In genomic region chr16:45927601-45928000, GRCm38 (mm10) we compare ENCODE assay signal across 17 mouse cellular contexts. TPM values are rescaled to one million over a fixed set of nuclear protein-coding genes. Genes with fewer than 3 reads are reported as not detected.
DNase-seq lines count a peak whose midpoint lies in the region; ATAC-seq and TF ChIP-seq lines count a peak whose summit lies in the region.
"Had no signal": no experiment of that assay in that cellular context is flagged by ENCODE, and none has a peak within 500 bp of the region (broad histone marks: within the 10 kb centered on the region; RNA-seq: fewer than 3 reads in every experiment).

No protein-coding gene starts in this region.

- DNase-seq in heart, adult 8-10 months (ENCODE audit: low spot score): peak; percentile 24
- DNase-seq in embryo, embryonic 11 days: peak; percentile 27
- no peak for DNase-seq in liver, embryonic 14.5 days (ENCODE audit: low read depth in 3 of 3, low spot score in 3 of 3)
- DNase-seq in lung, postnatal 4 days: peak; percentile 50 to 61
- no peak for DNase-seq in kidney, adult 18-20 months
- no peak for DNase-seq in cerebellum, postnatal 14 days
- DNase-seq in right cerebral cortex, postnatal 14 days: no peak
- DNase-seq: cerebellum, adult 18-20 months; right cerebral cortex, adult 18-20 months; thymus, postnatal 14 days had no signal

- peaks cover 13% of the 10 kb centered on the region for H3K4me1 ChIP-seq in heart, embryonic 11.5 days (ENCODE audit: control insufficient read depth, insufficient read depth, low read length)
- peaks cover 0 to 14% of the 10 kb centered on the region in 2 experiments; a peak in 2 of 4 replicates for H3K4me1 ChIP-seq in liver, embryonic 14.5 days (replicated peaks; ENCODE audit: control insufficient read depth in 2 of 2, insufficient read depth in 2 of 2, low read length in 1 of 2)
- H3K4me1 ChIP-seq: forebrain, embryonic 13.5 days; midbrain, embryonic 12.5 days had no signal

- no peak overlapping the region for H3K4me2 ChIP-seq in heart, embryonic 11.5 days
- H3K4me2 ChIP-seq in liver, embryonic 14.5 days (ENCODE audit: low read depth): no peak overlapping the region
- H3K4me2 ChIP-seq: forebrain, embryonic 13.5 days; heart, embryonic 15.5 days; hindbrain, embryonic 14.5 days; midbrain, embryonic 12.5 days; neural tube, embryonic 15.5 days had no signal

- WGBS in heart, embryonic 11.5 days (ENCODE audit: insufficient replicate concordance): 22% methylated on average over 3 of the region's 3 CpGs
- 38% methylated on average over 3 of the region's 3 CpGs for WGBS in liver, embryonic 14.5 days (ENCODE audit: insufficient replicate concordance)

- no peak overlapping the region for H3K27ac ChIP-seq in heart, embryonic 11.5 days (ENCODE audit: low read depth, low read length)
- H3K27ac ChIP-seq in liver, embryonic 14.5 days: no peak overlapping the region
- H3K27ac ChIP-seq: forebrain, embryonic 13.5 days; heart, embryonic 15.5 days; hindbrain, embryonic 14.5 days; midbrain, embryonic 12.5 days; neural tube, embryonic 15.5 days had no signal

- no peaks in the 10 kb centered on the region for H3K36me3 ChIP-seq in heart, embryonic 11.5 days (ENCODE audit: control insufficient read depth, insufficient read depth, low read length)
- H3K36me3 ChIP-seq in liver, embryonic 14.5 days (replicated peaks; ENCODE audit: control insufficient read depth, insufficient read depth, low read depth): no peaks in the 10 kb centered on the region
- H3K36me3 ChIP-seq: heart, embryonic 15.5 days; midbrain, embryonic 12.5 days; neural tube, embryonic 15.5 days had no signal

- H3K9ac ChIP-seq in heart, embryonic 11.5 days (ENCODE audit: low read depth, low read length): no peak overlapping the region
- no peak overlapping the region for H3K9ac ChIP-seq in liver, embryonic 14.5 days (replicated peaks)
- H3K9ac ChIP-seq: forebrain, embryonic 13.5 days; heart, embryonic 15.5 days; hindbrain, embryonic 14.5 days; midbrain, embryonic 12.5 days; neural tube, embryonic 15.5 days had no signal

- no peak for TF ChIP-seq EP300 in liver, embryonic 14.5 days (IDR thresholded peaks at IDR 0.05; ENCODE audit: low read depth)

- no peak for TF ChIP-seq CTCF in liver, embryonic 14.5 days (IDR thresholded peaks at IDR 0.05; ENCODE audit: low read depth)

- no peaks in the 10 kb centered on the region for H3K9me3 ChIP-seq in heart, embryonic 11.5 days (replicated peaks; ENCODE audit: control insufficient read depth, low read length)
- no peaks in the 10 kb centered on the region for H3K9me3 ChIP-seq in liver, embryonic 14.5 days (ENCODE audit: control insufficient read depth, low read length)
- H3K9me3 ChIP-seq: forebrain, embryonic 13.5 days; heart, embryonic 15.5 days; midbrain, embryonic 12.5 days; neural tube, embryonic 15.5 days had no signal

- no peak for ATAC-seq in heart, embryonic 11.5 days (replicated peaks; ENCODE audit: insufficient number of reproducible peaks, low FRiP score, low TSS enrichment)
- ATAC-seq in liver, embryonic 14.5 days (ENCODE audit: insufficient read depth): 0 out of 2 replicates have a peak, but pooled peaks have one; percentile 13
- ATAC-seq: CD4-positive, CD25-positive, alpha-beta regulatory T cell, adult 4 months; forebrain, embryonic 13.5 days had no signal

- no peak overlapping the region for H3K4me3 ChIP-seq in heart, embryonic 11.5 days (ENCODE audit: low read depth, low read length)
- H3K4me3 ChIP-seq in liver, embryonic 14.5 days (ENCODE audit: insufficient read depth in 1 of 2, low read depth in 2 of 2, low read length in 2 of 2): no peak overlapping the region
- H3K4me3 ChIP-seq: forebrain, embryonic 13.5 days; heart, embryonic 15.5 days; midbrain, embryonic 12.5 days; neural tube, embryonic 15.5 days had no signal

- no peaks in the 10 kb centered on the region for H3K27me3 ChIP-seq in heart, embryonic 11.5 days (ENCODE audit: control insufficient read depth, insufficient read depth, low read length)
- no peaks in the 10 kb centered on the region for H3K27me3 ChIP-seq in liver, embryonic 14.5 days (ENCODE audit: control insufficient read depth, insufficient read depth, low read length)
- H3K27me3 ChIP-seq: forebrain, embryonic 13.5 days; heart, embryonic 15.5 days; midbrain, embryonic 12.5 days; neural tube, embryonic 15.5 days had no signal

RNA-seq across cellular contexts. Expression of gene Phldb2, which starts 25.8 kb away (rescaled TPM):
- 10 to 100 TPM; 11.3 to 12.6 (median 11.8) TPM for total RNA-seq in heart, adult 8-10 months (2022)
- polyA plus RNA-seq in heart, embryonic 11.5 days (2014; fragmentation: Nextera tagmentation; extraction: Ambion mirVana): 37.3 and 38.2 TPM in 2 replicates
- polyA plus RNA-seq in liver, embryonic 14.5 days (2012; rRNA removed): 9.7 and 9.8 TPM in 2 replicates
- 12.7 and 13.6 TPM in 2 replicates for polyA plus RNA-seq in liver, embryonic 14.5 days (2014; fragmentation: Nextera tagmentation; extraction: Ambion mirVana)

Comparison
In these comparisons a context has a peak if more than half of its experiments do, and no peak if none do; other contexts are left out.
1. DNase-seq: peak in heart, adult 8-10 months (single experiment), embryo, embryonic 11 days (single experiment) and lung, postnatal 4 days (2 of 2); none in liver, embryonic 14.5 days (0 of 3), kidney, adult 18-20 months (single experiment), cerebellum, postnatal 14 days (0 of 2) and right cerebral cortex, postnatal 14 days (single experiment).